Mouse (Mus musculus): Measurements from ENCODE around the gene Capn5.

Capn5 gene

DNA sequence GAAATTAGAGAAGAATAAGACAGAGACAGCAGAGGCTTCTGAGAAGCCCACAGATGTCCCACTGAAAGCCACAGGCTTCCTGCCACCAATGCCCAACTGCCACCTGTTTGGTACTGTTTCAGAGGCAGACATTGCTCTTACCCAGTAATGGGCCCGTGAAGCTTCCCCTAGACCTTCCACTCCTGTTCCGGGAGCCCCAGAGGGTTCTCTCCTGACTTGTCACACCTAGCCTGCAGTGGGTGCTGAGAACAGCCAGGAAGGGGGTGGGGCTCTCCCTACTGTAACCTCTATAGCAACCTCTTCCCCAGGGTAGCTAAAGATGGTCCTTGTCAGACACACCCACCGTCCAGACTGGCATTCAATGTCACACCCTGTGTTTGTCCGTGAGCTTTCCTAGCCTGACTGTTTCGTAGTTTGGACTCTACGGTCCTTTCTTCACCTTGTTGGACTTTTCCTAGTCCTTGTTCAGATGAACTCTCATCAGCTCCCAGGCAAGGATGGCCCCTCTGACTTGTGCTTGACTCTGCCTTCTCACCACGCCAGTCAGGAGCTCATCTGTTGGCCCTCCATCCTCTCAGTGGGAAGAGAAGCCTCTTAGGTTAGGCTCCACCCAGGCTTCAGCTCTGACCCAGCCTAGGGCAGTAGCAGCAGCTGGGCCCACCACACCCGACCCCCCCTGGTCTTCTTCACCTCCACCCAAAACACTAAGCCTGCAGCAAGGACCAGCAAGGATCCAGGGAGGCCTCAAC, 1.6 kb downstream of the Capn5 start:
- no peak for DNase-seq (ENCODE audit: low read depth, low spot score)

DNA sequence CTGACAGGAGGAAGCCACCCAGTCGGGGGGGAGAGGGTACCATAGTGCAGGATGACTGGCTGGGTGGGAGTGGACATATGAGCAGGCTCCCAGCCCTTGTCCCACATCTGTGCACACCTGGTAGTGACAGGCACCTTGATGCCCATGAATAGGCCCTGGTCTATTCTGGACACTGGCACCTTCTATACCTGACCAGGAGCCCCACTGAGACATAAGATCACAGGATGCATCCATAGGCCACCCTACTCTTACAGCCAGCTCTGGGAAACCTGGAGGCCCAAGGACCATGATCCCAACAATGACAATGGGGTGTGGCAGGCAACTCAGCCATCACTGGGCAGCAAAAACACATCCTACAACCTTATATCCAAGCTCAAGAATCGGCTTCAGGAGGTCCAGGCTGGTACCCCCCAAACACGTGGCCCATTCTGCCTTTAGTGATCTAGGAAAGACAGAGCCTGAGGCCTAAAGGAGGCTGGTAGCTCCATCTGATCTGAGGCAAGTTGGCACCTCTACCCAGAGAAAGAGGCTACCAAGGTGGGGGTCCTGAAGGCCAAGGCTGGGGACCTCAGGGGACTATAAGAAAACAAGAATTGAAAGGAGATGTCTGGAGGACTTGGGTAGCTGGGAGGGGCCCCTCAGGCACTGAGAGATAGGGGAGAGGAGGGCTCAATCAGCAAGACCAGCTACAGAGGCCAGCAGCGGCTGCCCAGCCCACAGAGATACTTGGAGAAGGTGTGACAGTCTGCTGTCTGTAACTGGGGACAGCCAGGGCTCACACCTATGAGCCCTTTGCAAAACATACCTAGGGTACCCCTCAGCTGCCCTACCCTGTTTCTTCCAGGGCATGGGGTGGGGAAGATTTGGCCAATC, 3.0 kb downstream of the Capn5 start:
- no peak for DNase-seq (ENCODE audit: low read depth, low spot score)

DNA sequence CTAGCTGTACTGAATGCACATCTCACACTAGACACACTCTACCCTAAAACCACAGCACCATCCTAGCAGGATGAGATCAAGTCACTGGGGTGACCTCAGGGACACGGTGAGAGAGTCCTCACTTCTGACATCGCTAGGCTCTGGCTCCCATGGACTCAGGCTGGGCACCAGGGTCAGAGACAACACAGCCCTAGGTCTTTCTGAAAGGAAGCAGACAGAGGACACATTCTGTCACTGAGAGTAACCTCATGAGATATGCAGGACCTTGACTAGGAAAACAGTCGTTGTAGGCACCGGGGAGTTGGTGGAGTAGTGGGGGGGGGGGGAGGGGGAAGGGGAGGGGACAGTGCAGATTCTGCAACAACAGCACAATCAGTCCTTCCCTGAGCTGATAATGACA, 4.7 kb downstream of the Capn5 start:
- no peak for DNase-seq (ENCODE audit: low read depth, low spot score)

- no peak for DNase-seq (ENCODE audit: low read depth, low spot score)
These were observed 5.4 kb downstream of the Capn5 start for GRCm38 (mm10) chr7:98172661-98173060.

DNA sequence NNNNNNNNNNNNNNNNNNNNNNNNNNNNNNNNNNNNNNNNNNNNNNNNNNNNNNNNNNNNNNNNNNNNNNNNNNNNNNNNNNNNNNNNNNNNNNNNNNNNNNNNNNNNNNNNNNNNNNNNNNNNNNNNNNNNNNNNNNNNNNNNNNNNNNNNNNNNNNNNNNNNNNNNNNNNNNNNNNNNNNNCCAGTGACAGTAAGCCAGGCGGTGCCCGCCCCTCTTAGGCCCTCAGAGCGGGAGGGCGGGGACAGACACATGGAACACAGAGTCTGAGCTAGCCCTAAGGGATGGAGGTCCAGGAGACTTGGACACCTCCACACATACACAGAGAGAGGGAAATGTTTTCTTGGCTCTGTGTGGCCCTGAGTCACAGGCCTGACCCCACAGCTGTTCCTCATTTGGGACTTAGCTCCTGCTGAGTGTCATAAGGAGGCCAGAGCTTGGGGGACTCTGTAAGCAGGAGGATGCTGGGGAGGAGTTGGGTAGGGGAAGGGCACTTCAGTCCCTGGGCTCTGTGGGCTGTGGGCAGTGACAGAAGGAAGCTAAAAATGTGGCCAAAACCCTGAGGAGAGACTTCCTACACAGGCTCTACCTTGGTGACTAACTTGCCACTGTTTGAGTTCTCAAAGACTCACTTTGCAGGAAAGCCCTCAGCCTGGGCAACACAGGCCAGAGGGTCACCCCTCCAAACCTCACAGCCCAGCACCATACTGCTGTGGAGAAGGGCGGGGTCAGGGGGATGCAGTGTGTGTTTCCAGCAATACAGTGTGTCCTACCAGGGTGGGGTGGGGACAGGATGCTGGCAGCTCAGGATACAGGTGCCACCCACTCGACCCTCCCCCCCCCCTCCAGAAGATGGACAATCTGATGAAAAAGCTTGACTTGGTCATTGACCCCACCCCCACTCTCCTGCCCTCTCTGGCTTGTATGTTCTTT, 6.7 kb downstream of the Capn5 start:
- DNase-seq (ENCODE audit: low read depth, low spot score), result no peak

GRCm38 (mm10) chr7:98164999-98165528, 13.0 kb downstream of the Capn5 start:
- DNase-seq (ENCODE audit: low read depth, low spot score), result no peak

- DNase-seq (ENCODE audit: low read depth, low spot score), result no peak
These were observed 13.6 kb downstream of the Capn5 start for GRCm38 (mm10) chr7:98164382-98164998.

DNA sequence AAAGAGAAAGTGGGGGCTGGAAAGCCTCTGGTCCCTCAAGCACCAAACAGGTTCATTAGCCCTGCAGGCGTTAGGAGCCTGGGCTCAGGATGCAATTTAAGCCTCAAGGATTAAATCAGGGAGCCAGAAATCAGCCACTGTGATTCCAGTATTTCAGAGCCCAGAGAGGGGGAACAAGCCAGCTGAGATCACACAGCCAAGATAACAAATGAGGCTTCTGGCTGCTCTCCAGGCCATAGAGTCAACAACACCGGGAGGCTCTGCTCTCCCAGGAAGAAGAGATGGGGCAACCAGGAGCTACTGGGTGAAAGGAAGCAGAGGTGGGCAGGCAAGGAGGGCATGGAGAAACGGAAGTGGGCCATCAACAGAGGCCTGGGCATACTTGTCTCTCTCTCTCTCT, 14.4 kb downstream of the Capn5 start:
- no peak for DNase-seq (ENCODE audit: low read depth, low spot score)

DNA sequence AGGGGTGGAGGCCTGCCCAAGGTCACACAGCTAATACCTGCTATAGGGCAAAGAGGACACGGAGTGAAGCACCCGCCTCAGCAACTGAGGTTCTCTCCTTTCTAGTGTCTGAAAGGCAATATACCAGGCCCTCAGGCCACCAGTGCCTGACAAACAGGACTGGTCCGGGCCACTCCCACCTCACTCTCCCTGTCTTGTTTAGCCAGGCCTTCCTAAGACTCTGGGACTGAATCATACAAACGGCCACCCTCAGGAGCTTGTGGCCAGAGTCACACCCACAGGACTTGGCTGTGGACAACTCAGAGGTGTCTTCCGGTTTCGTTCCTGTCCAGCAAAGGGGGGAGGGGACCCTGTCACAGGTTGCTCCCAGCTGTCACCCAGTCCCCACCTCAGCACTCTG, 15.8 kb downstream of the Capn5 start:
- no peak for DNase-seq (ENCODE audit: low read depth, low spot score)

- DNase-seq (ENCODE audit: low read depth, low spot score), result no peak
These were observed 17.9 kb downstream of the Capn5 start for GRCm38 (mm10) chr7:98160041-98160740.

DNA sequence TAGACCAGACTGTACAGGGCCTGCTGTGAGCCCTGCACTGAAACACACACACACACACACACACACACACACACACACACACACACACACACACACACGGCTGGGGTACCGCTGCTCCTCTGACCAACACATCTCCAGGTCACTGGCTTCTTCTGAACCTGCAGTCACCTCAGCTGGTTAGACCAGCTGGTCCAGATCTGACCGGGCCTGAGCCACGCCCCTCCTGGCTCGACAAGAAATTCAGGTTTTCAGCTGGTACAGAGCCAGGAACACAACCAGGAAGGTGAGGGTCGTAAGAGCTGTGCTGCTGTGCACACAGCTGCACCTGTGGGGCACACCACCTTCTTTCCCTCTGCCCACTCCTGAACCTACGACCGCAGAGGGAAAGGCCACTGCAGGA, 19.6 kb downstream of the Capn5 start:
- DNase-seq (ENCODE audit: low read depth, low spot score), result no peak

GRCm38 (mm10) chr7:98157636-98158332, 20.3 kb downstream of the Capn5 start:
- no peak for DNase-seq (ENCODE audit: low read depth, low spot score)

DNA sequence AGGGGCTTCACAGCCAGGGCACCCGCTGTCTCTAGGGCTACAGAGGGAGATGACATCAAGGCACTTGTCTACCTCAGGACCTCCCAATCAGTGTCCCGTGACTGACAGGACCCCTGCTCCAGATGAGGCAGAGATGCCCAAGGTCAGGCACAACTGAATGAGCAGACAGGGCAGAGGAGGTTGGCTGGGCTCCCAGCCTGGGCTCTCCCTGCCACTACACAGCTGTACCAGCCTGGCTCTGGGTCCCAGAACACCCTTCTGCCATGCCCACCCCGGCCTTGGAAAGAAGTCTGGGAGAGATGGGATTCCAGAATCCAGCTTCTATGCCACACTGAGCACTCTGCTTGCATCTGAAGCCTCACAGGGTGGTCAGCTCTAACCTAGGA, 21.8 kb downstream of the Capn5 start:
- no peak for DNase-seq (ENCODE audit: low read depth, low spot score)

GRCm38 (mm10) chr7:98155546-98156279, 22.4 kb downstream of the Capn5 start:
- peak; percentile 20 for DNase-seq (ENCODE audit: low read depth, low spot score)

GRCm38 (mm10) chr7:98153892-98154291, 24.2 kb downstream of the Capn5 start:
- no peak for DNase-seq (ENCODE audit: low read depth, low spot score)

GRCm38 (mm10) chr7:98153345-98153744, 24.7 kb downstream of the Capn5 start:
- DNase-seq (ENCODE audit: low read depth, low spot score), result no peak

DNA sequence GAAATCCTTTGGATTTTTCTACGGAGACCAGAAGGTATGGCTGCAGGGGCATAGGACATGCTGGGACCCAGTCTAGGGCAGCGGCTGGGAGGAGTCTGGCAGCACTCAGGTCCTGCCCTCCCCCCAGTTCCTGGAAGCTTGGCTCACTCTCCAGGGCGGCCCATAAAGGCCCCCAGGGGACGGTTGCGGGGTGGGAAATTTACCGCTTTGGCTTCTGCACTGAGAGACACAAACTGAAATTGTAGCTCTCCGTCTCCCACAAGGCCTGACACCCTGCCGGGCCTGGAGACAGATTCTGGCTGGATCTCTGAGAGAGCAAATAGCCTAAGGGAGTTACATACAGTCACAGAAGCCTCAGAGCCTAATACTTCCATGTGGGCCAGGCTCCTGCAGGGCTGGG, 25.7 kb downstream of the Capn5 start:
- DNase-seq (ENCODE audit: low read depth, low spot score), result no peak

- no peak for DNase-seq (ENCODE audit: low read depth, low spot score)
These were observed 27.5 kb downstream of the Capn5 start for GRCm38 (mm10) chr7:98150525-98150924.

DNA sequence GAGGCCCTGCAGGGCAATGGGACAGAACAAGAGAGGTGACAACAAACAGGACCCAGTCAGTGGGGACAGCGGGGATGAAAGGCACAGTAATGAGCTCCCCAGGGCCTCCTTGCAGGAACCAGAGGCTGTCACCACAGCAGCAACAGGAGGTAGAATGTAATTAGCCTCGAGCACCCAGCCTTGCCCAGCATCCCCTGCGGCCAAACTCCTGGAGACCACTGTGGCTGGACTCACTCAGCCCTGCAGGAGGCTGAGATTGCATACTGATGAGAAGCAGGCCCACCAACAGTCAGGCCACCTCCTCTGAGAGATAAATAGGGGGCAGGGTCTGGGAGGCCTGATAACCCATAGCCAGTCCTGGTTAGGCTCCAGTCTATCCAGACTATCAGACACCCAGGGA, 28.3 kb downstream of the Capn5 start:
- DNase-seq (ENCODE audit: low read depth, low spot score), result no peak
